Mouse (Mus musculus) forebrain, embryonic 14.5 days (tissue): Measurements from ENCODE around the gene Smarce1. TPM values are rescaled to one million over a fixed set of nuclear protein-coding genes. Genes with fewer than 3 reads are reported as not detected.

ENCODE experiments used
- polyA plus RNA-seq: library from polyadenylated mRNA; unstranded; fragments of >200 nt; fragmentation: Nextera tagmentation; extraction: Ambion mirVana; gene quantifications from 2 replicates; pipeline ENCODE4 v1.2.1, GENCODE M21; 2014

The Smarce1 gene
- polyA plus RNA-seq, 1 experiment from 2014 or later, result 214 TPM

Other genes with a start within 250 kb of the Smarce1 start
- 0.27 and 0.28 TPM in 2 replicates for gene Gjd3, start 248.0 kb downstream of the Smarce1 start, polyA plus RNA-seq
- 135 and 150 TPM in 2 replicates for gene Top2a, start 206.8 kb downstream of the Smarce1 start, polyA plus RNA-seq
- 125 and 139 TPM in 2 replicates for gene Igfbp4, start 189.8 kb downstream of the Smarce1 start, polyA plus RNA-seq
- 0.08 TPM in 1 of 2 replicates, not detected in the other for gene Tns4, start 141.7 kb downstream of the Smarce1 start, polyA plus RNA-seq
- gene Ccr7, start 75.9 kb downstream of the Smarce1 start, polyA plus RNA-seq, result not detected in 2 replicates
- 1.9 and 2.5 TPM in 2 replicates for gene Krt222, start 13.1 kb upstream of the Smarce1 start, polyA plus RNA-seq
- gene Krt24, start 54.2 kb upstream of the Smarce1 start, polyA plus RNA-seq, result not detected in 2 replicates
- 0.14 TPM in 1 of 2 replicates, not detected in the other for gene Krt25, start 91.9 kb upstream of the Smarce1 start, polyA plus RNA-seq
- gene Krt26, start 106.9 kb upstream of the Smarce1 start, polyA plus RNA-seq, result not detected in 2 replicates
- gene Krt27, start 120.1 kb upstream of the Smarce1 start, polyA plus RNA-seq, result not detected in 2 replicates
- 0.17 and 0.34 TPM in 2 replicates for gene Krt28, start 143.9 kb upstream of the Smarce1 start, polyA plus RNA-seq
- 30.9 and 33.3 TPM in 2 replicates for gene Krt10, start 158.3 kb upstream of the Smarce1 start, polyA plus RNA-seq
- gene Krt12, start 191.2 kb upstream of the Smarce1 start, polyA plus RNA-seq, result 0.23 TPM in 1 of 2 replicates, not detected in the other
- not detected in 2 replicates for gene Krt20, start 207.1 kb upstream of the Smarce1 start, polyA plus RNA-seq